Mouse (Mus musculus) E14TG2a.4 (cell line): ENCODE results near the gene Ctnnd2.

Experiments
- CTCF ChIP-seq: conservative IDR thresholded peaks from 2 replicates; pipeline ENCODE4 v1.5.1; 2014; ENCODE audit warnings: low read length
- POU5F1 ChIP-seq: IDR thresholded peaks from 2 replicates; pipeline ENCODE4 v1.6.1; 2014; ENCODE audit warnings: low read length, borderline replicate concordance

DNA sequence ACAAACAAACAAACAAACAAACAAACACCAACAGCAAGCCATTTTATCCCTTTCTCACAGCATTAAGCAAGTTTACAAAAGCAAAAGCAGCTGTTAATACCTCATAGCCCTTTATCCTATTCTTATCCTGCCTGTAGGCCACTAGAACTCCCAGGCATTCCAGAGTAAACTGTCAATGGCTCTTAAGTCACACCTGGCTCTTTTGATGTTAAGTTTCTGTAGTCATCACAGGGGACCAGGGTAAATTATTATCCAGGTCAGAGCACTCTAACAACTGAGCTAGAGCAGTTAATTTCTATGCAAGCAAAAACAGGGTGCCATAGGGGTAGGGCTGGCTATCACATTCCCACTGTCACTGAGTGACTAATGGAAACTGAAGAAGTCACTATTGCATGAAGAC lies 214.1 kb downstream of the Ctnnd2 start:
- no peak for TF ChIP-seq CTCF
- no peak for TF ChIP-seq POU5F1
